Mouse (Mus musculus) large intestine, adult 2 months (tissue): ENCODE measurements around the gene Lage3. TPM values are rescaled to one million over a fixed set of nuclear protein-coding genes. Genes with fewer than 3 reads are reported as not detected.

ENCODE experiments used
- polyA plus RNA-seq: library from polyadenylated mRNA; depleted of rRNA; stranded (reverse); fragments of >200 nt; gene quantifications from 2 replicates; pipeline ENCODE4 v1.2.3, GENCODE M21; 2012; rRNA removed

Lage3 gene
- polyA plus RNA-seq, 1 experiment, result 58.7 TPM

Other genes starting within 250 kb of the Lage3 start
- gene Opn1mw, start 226.2 kb downstream of the Lage3 start, polyA plus RNA-seq, result not detected in 2 replicates
- gene Mecp2, start 218.3 kb downstream of the Lage3 start, polyA plus RNA-seq, result 3.1 and 3.3 TPM in 2 replicates
- not detected in 2 replicates for gene Tex28, start 185.8 kb downstream of the Lage3 start, polyA plus RNA-seq
- gene Tktl1, start 176.4 kb downstream of the Lage3 start, polyA plus RNA-seq, result 0.04 TPM in 1 of 2 replicates, not detected in the other
- 553 and 589 TPM in 2 replicates for gene Flna, start 103.8 kb downstream of the Lage3 start, polyA plus RNA-seq
- 44.3 and 48.8 TPM in 2 replicates for gene Emd, start 98.9 kb downstream of the Lage3 start, polyA plus RNA-seq
- 1,702 and 1,771 TPM in 2 replicates for gene Rpl10, start 82.8 kb downstream of the Lage3 start, polyA plus RNA-seq
- 63.1 and 89.6 TPM in 2 replicates for gene Taz, start 71.7 kb downstream of the Lage3 start, polyA plus RNA-seq
- gene Dnase1l1, start 71.3 kb downstream of the Lage3 start, polyA plus RNA-seq, result 20.5 and 25.7 TPM in 2 replicates
- gene Atp6ap1, start 56.5 kb downstream of the Lage3 start, polyA plus RNA-seq, result 141 and 214 TPM in 2 replicates
- gene Gdi1, start 48.6 kb downstream of the Lage3 start, polyA plus RNA-seq, result 138 and 150 TPM in 2 replicates
- gene Fam50a, start 40.6 kb downstream of the Lage3 start, polyA plus RNA-seq, result 7.1 and 8.9 TPM in 2 replicates
- 3.0 and 5.0 TPM in 2 replicates for gene Plxna3, start 24.6 kb downstream of the Lage3 start, polyA plus RNA-seq
- 45.9 and 52.2 TPM in 2 replicates for gene Ubl4a, start 19.6 kb upstream of the Lage3 start, polyA plus RNA-seq
- 13.6 and 15.2 TPM in 2 replicates for gene Slc10a3, start 19.7 kb upstream of the Lage3 start, polyA plus RNA-seq
- 25.0 and 28.0 TPM in 2 replicates for gene Fam3a, start 39.7 kb upstream of the Lage3 start, polyA plus RNA-seq
- 7.0 and 12.6 TPM in 2 replicates for gene Ikbkg, start 39.7 kb upstream of the Lage3 start, polyA plus RNA-seq
- 40.5 and 60.0 TPM in 2 replicates for gene G6pdx, start 75.6 kb upstream of the Lage3 start, polyA plus RNA-seq
- not detected in 2 replicates for gene Gm6880, start 127.8 kb upstream of the Lage3 start, polyA plus RNA-seq
- gene Olfr1326-ps1, start 221.3 kb upstream of the Lage3 start, polyA plus RNA-seq, result not detected in 2 replicates
- not detected in 2 replicates for gene Olfr1325, start 239.1 kb upstream of the Lage3 start, polyA plus RNA-seq